Mouse (Mus musculus): ENCODE measurements around the gene Tango2. TPM values are rescaled to one million over a fixed set of nuclear protein-coding genes. Genes with fewer than 3 reads are reported as not detected.

The Tango2 gene
- 36.6 and 43.0 TPM in 2 replicates for polyA plus RNA-seq (2012; rRNA removed)

DNA sequence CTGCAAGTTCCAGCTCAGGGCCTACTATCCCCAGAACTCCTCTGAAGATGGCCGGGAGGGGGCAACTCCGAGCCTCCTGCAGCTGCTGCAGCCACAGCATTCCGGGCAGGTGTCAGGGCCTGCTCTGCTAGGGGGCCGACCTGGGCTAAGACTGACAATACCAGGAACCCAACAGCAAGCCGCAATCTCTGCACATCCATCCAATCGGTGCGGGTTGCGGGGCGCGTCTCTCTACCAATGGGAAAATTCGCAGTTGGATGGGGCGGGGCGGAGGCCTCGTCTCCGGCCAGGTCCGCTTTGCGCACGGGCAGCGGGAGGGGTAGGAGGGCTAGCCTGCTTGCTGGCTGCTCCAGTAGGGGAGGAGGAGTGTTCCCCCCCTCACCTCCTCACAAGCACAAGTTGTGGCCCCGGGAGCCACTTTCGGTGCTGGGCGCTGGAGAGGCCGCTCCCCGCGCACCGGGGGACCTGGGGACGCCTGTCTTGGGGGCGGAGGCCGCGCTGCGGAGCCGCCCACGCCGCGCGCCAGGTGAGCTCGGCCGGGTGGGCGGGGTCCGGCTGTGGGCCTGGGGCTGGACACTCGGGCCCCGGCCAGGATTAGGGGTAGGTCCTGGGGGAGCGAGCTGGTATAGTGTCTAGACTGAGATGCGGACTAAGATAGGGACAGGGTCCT, at the start of gene Tango2, which contains the start of gene Arvcf:
Gene Tango2, minus strand, starts transcription at position 173 of the 670 bp plus-strand sequence.
Gene Arvcf, plus strand, starts transcription at position 252 of the 670 bp plus-strand sequence.
- peak; percentile 81 for DNase-seq (ENCODE audit: low spot score)

DNA sequence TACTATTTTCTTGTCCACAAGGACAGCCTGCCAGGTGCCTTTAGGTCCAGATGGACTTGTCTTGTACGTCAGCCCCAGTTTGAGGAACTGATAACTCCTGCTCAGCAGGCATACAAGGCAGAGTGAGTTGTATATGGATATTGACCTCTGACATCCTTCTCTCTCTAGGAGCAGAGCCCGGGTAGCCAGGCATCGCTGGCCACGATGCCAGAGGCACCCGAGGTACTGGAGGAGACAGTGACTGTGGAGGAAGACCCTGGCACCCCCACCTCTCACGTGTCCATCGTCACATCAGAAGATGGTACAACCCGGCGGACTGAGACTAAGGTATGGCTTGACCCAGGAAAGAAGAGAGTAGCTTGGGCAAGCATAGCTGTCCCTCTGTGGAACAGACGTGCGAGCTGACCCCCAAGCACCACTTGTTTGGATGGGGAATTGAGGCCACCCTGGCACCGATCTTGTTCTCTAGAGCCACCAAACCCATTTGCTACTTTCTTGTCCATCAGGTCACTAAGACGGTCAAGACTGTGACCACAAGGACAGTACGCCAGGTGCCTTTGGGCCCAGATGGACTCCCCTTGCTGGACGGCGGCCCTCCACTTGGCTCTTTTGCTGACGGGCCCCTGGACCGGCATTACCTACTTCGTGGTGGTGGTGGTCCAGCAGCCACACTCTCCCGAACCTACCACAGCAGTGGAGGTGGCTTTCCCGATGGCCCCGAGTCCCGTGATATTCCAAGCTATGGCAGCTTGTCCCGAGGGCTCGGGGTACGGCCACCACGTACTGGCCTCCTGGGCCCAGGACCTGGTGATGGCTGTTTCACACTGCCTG, 49.1 kb upstream of the Tango2 start:
- no peak for DNase-seq (ENCODE audit: low spot score)

DNA sequence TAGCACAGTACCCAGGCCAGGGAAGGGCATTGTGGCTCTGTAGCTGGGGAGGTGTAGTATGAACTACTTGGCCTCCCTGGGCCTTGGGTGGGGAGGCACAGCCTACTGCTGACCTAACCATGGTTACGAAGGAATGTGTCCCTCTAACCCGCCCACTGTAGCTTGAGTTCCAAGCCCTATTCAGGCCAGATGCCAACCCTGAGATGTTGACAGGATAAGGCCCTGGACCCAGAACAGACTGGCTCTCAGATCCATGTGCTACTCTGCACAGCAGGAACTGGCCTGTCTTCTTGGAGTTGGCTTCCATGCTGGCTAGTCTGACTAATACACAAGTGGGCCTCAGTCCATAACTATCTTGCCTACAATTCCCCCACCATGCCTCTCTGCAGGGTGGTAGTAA, 48.3 kb upstream of the Tango2 start:
- DNase-seq (ENCODE audit: low spot score) = no peak

DNA sequence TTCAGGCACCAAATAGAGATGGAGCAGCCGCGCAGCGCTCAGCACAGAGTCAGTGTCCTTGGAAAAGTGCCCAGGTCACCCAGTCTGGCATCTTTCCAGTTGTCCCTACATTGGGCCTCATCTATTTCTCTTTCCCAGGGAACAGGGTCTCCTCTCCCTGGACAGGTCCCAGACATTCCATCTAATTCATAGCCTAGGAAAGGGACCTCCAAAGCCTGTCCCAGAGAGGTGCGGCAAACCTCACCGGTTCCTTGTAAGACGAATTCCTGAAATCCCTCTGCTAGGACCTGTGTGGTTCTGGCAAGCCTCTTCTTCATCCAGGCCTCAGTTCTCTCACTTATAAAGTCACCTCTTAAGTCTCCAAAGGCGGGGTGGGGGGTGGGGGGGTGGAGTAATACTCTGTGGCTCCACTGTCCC, 47.7 kb upstream of the Tango2 start:
- DNase-seq (ENCODE audit: low spot score) = no peak

DNA sequence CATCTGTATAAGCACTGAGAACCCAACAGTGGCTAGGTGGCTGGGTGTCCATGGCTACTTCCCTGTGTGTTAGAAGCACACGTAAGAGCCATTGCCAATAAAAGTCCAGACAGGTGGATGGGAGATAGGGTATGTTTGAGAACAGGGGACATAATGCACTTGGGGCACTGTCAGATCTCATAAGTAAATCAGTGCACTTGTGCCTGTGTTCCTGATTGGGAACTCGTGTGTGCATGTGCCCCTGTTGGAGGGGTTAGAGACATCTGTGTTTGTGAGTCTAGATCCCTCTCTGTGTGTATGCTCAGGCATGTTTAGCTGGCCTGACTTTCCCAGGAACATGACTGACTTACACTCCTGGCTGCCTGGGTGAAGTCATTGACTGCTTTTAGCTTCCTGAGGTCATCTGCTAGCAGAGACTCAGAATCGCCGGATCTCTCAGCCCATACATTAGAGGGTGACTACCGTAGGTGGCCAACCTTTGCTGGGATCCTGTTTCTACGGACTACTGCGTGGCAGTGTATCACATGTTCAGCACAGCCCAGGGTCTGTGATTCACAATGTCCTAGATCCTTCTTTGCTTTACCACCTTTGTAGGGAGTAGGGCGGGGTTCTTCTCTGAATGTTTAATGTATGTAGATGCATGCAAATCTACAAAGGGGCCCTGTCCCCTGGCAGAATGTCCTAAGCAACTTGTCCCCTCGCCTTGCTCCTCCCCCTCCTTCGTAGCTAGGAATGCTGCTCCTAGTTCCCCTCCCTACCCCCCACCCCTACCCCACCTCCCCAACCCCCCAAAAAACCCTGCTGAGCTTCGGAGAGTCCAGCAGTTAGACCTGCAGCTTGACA, 47.1 kb upstream of the Tango2 start:
- DNase-seq (ENCODE audit: low spot score) = no peak

DNA sequence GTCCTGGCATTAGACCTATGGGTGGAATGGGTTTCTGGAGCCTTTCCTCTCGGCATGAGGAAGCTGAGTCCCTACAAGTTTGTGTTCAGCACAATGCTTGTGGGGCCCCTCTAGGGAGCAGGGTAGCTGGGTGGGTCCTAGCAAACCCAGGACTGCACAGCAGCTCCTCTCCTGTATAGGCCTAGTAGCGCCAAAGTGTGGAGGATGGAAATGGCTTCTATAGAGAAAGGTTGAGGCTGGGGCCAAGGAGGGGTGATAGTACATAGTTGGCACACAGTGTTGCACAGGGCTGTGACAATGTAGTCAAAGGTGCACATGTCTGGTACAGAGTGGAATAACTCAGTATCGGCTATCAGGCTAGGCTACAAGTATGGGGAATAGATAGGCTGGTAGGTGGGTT, 46.2 kb upstream of the Tango2 start:
- no peak for DNase-seq (ENCODE audit: low spot score)

DNA sequence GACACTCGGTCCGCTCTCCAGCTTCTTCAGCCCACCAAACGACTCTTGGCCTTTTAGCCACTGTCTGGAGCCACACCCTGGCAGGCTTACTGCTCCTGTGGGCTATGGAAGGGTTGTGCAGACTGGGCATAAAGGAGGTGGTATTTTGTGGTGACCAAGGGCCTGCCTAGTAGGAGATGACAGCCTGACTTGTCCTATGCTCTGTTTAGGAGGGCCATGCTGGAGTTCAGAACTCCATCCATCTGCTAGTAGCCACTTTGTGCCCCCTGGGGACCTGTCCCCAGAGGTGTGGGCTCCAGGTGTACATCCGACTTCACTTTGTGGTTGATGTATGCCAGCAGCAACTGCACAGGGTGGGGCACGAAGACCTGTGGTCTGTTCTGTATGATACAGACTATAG, 45.7 kb upstream of the Tango2 start:
- DNase-seq (ENCODE audit: low spot score) = no peak

DNA sequence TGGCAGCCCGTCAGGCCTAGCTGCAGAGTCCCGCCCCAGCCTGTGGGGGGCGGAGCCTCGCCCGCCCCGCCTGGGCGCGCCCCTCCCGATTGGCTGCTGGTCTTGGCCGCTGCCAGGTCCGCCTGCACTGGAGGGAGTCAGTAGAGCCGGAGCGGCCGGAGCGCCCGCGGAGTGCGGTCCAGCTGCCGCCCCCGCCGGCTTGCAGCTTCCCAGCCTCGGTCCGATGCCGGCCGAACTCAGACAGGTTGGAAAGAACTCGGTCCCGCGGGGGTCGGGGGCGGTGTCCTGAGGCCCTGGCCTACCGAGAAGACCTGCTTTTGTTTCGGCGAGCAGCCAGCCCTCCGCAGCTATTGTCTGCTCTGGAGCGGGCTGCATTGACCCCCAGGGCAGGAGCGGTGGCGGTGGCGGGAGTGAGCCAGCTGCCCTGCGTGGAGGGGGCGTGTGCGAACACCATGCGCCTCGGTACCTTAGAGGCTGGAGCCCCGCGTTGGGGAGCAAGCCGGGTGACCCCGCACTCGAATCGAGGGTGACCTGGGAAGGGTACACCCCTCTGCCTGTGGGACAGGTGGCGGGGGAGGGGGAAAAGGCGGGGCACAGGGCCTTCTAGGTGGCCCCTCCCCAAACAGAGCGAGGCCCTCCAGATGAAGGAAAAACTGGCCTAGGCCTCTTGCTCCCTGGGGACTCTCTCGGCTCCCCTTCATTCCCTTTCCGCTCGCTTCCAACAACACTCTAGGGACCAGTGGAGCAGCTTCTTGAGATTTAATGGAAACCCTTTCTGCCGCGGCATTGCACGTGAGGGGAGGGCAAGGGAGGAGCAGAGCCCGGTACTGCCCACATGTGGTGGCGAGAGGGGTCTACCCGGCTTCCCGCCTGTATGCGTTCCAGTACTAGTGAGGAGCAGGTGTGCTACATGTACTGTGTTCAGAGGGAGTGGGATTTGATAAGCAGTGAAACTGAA, 44.8 kb upstream of the Tango2 start:
- DNase-seq (ENCODE audit: low spot score) = peak; percentile 81

DNA sequence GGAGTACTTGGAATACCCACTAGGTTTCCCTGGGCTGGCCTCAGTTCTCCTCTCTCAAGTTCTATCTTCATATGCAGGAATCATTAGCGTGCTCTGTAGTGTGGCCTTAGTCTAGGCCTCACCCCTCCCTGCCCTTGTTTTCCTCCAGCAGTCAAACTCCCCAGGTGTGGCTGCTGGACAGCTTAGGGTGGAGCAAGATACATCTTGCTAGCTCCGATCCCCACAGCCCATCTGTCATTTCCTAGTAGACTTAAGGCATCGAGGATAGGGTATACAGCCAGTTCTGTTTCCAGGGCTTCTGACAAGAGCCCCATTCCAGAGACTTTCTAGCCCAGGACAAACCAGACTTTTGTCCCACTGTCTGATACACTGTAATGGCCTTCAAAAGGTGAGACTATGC, 43.8 kb upstream of the Tango2 start:
- no peak for DNase-seq (ENCODE audit: low spot score)

DNA sequence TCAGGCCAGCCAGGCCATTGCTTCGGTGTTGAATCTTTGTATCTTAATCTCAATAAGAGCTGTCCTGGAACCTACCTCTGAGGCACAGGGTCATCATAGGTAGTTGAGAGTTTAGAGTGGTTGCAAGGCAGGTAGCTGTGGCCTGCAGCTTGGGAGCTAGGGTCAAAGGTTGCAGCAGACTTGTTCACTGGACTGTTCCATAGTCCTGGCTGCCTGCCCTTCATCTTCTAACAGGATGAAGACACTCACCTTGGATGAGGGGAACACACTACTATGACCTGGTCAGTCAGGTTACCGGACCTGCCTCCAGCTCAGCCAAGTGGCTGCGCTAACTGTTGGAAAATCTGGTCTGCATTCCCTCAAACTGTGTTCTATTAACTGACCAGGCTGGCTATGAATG, 43.2 kb upstream of the Tango2 start:
- no peak for DNase-seq (ENCODE audit: low spot score)

DNA sequence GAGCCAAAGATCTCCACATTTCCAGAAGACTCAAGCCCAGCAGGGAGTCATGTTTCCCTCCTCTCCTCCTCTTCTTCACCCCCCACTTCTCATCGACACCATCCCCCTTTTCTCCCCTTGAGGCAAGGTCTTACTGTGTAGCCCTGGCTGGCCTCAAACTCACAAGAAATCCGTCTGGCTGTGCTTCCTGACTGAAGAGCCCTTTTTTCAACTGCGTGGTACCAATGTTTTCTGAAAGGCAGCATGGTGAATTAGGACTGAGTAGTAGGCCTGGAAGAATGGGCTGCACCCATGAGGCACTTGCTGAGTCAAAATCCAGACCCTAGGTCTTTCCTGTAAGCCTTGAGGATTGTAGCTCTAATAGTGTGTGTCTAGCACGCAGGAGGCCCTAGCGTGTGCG, 42.5 kb upstream of the Tango2 start:
- DNase-seq (ENCODE audit: low spot score) = no peak

DNA sequence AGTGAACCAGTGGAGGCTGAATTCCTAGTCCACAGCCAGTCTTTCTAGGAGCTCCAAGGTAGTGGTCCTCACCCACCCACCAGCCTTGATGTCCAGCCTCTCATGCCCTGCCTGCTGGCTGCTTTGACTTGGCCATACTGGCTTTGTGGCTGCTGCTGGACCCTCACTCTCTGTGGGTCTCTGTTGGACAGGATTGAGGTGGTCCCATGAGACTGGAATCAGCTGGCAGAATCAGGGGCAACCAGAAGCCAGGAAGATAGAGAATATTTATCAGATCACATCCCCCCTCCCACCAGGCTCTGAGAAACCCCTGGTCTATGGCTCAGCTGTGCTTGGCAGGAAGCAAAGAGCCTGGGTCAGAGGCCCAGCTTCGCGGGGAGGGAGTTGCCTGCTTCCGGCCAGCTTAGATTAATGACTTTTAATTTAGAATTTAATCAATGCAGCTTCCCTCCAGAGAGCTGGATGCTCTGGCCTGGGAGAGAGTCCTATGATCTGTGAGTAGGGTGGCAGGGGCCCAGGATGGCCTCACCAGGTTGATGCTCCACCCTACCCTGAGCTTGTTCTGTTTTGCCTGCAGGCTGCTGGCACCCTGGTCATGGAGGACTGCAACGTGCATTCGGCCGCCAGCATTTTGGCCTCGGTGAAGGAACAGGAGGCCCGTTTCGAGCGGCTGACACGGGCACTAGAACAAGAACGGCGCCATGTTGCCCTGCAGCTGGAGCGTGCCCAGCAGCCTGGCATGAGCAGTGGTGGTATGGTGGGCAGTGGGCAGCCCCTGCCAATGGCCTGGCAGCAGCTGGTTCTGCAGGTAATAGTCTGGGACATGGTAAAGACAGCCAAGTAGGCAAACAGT, 40.9 kb upstream of the Tango2 start:
- DNase-seq (ENCODE audit: low spot score) = no peak

DNA sequence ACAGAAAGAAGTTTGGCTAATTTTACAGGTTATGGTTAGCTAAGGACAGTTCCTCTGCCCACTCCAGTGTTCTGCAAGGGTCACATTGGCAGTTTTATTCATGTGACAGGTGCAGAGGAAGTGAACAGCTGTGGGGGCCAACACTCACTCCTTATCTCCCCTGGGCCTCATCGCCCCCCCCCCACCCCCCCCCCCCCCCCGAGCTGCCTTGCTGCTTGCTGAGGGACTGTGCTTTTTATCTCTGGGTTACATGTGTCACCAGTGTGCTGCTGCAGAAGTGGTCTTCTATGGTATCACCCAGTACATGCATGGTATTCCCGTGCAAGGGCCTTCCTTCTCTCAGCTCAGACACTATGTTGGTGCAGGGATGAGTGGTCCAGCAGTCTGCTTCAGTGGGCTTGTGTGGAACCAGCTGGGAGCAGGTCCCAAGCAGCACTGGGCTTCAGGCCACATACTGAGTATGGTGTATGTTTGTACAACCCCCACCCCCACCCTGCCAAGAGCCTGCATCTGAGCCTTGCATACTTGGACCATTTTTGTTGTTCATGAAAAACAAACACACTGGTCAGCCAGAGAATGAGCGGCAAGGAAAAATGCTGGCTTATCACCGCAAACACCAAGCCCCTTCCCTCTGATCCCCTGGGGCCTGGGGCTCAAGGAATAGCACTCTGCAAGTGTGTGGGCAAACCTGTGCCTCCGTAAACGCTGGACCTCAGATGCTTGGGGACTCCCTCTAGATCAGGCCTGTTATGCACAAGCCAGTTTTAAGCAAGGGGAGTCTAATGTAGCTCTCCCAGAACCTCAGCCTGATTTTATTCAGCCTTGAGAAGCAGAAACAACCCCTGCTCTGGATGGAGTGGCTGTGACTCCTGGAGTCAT, 40.0 kb upstream of the Tango2 start:
- no peak for DNase-seq (ENCODE audit: low spot score)

DNA sequence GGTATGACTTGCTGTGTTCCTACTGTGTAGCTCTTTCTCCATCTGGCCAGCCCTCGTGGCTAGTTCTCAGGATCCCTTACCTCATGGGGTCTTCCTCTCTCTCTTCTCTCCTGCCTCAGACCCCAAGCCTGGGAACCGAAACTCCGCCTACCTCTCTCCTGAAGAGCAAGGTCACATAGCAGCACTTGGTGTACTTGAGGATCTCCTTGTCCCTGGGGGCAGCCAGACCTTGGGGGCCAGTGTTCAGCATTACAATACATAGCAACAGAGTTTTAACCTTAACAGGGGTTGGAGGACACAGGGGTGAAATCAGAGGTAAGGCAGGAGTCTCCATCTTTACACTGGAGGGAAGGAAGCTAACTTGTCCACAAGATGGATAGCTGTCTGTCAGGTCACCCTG, 39.1 kb upstream of the Tango2 start:
- DNase-seq (ENCODE audit: low spot score) = no peak

DNA sequence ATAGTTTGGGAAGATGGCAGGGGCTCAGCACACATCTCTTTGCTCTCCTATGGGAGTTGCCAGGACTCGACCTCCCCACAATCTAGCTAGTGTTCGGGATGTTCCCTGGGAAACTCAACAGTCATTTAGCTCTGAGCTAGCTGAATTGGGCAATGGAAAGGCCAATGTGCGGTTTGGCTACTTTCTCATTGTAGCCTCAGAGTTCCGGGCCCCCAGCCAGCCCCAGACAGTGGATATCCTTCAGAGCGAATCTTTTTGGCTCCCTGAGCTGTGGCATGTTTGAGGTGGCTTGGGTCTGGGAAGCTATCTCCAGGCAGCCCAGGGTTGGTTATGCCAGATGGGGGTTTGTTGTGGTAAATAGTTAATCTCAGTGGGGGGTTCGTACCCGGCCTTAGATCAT, 38.5 kb upstream of the Tango2 start:
- DNase-seq (ENCODE audit: low spot score) = no peak

DNA sequence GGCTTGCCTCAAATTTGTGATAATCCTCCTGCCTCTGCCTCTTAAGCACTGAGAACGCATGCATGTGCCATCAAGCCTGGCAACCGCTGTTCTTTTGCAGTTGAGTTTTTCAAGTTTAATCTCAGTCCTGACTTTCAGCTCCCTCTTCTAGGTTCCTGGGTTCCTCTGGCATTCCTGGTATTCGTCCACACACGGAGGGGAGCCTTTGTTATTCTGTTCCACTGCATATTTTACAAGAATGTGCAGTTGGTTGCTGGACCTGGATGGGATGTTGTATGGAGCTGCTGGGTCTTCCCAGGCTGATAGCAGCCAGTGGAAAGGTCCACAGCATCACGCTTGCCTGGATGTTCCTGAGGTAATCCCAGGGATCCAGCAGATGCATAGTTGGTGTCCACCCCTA, 37.5 kb upstream of the Tango2 start:
- no peak for DNase-seq (ENCODE audit: low spot score)

DNA sequence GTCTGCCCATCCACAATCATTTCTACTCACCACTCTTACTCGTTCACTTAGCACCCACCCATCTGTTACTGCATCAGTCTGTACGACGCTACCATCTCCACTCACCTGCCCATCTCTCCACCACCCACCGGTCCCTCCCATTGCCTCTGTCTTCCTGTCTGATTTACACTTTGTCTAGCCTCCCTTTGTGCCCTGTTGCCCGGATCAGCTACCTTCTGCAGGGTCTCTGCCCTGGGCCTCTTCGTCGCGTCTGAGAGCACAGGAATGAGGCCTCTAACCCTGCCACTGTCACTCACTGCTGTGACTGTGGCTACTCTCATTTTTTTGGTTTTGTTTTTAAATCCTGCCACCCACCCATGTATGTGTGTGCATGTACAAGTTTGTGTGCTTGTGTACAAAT, 36.8 kb upstream of the Tango2 start:
- DNase-seq (ENCODE audit: low spot score) = no peak

DNA sequence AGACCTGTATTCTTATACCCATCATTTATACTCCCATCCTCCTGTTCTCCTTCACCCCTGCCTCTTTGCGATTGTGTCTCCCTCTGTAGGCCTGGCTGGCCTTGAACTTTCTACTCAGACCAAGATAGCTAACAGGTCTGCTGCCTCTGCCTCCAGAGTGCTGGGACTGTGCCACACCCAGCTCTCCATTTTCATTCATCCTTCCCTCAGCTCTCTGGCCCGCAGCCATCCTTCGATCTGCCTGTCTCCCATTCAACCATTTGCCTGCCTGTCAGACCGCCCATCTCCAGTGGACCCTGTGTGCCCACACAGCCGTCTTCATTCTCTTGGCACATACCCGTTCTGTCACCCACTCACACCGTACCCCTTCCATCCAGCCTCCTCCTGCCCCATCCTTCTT, 36.3 kb upstream of the Tango2 start:
- DNase-seq (ENCODE audit: low spot score) = no peak

DNA sequence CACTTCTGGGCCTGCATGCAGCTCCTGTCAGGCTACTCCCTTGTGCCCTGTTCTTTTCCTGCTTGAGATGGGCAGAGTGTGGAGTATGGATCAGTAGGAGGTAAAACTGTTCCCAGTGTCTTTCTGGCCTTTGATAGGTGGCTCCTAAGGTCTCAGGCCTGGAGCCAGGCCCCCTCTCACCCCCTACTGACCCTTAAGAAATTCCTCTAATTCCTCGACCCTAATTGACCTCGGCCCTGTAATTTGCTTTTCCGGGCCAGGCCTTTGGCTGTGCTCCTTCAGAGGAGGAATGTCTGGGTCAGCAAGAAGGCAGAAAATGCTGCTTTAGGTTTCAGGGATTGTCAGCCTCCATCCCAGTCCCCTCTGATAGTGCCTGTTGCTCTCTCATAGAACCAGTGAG, 35.9 kb upstream of the Tango2 start:
- no peak for DNase-seq (ENCODE audit: low spot score)

All from urinary bladder, adult 2 months (tissue).